9 mouse cellular contexts compared by ENCODE assay signal in genomic region chr2:52211358-52211899, GRCm38 (mm10).
DNase-seq lines count a peak whose midpoint lies in the region; ATAC-seq and TF ChIP-seq lines count a peak whose summit lies in the region.
"Had no signal": no experiment of that assay in that cellular context is flagged by ENCODE, and none has a peak within 500 bp of the region (broad histone marks: within the 10 kb centered on the region; RNA-seq: fewer than 3 reads in every experiment).

No protein-coding gene starts in this region.

- no peak for TF ChIP-seq POLR2A in lung, adult 2 months (IDR thresholded peaks at IDR 0.05; ENCODE audit: borderline replicate concordance, extremely low read depth, low read depth, low read length)
- no peak for TF ChIP-seq POLR2A in thymus, adult 2 months (IDR thresholded peaks at IDR 0.05; ENCODE audit: control insufficient read depth, extremely low read depth, insufficient read depth, low read length, poor library complexity)

- 42% methylated on average over 5 of the region's 5 CpGs for WGBS in heart, embryonic 11.5 days (ENCODE audit: insufficient replicate concordance)
- WGBS in lung, embryonic 14.5 days = 35% methylated on average over 5 of the region's 5 CpGs
- WGBS in lung, adult 2 months = 33% methylated on average over 5 of the region's 5 CpGs
- 88% methylated on average over 5 of the region's 5 CpGs for WGBS in thymus, adult 2 months

- no peak overlapping the region for H3K27ac ChIP-seq in heart, embryonic 11.5 days (ENCODE audit: low read depth, low read length)
- H3K27ac ChIP-seq in lung, embryonic 14.5 days (ENCODE audit: low read depth) = no peak overlapping the region
- no peak overlapping the region for H3K27ac ChIP-seq in thymus, adult 2 months (ENCODE audit: control insufficient read depth, insufficient read depth, low read length)
- H3K27ac ChIP-seq: heart, embryonic 13.5 days had no signal

- no peak overlapping the region for H3K4me3 ChIP-seq in heart, embryonic 11.5 days (ENCODE audit: low read depth, low read length)
- H3K4me3 ChIP-seq in lung, embryonic 14.5 days (ENCODE audit: low read depth, low read length) = no peak overlapping the region
- H3K4me3 ChIP-seq in lung, adult 2 months (replicated peaks; ENCODE audit: extremely low read depth, low read depth, low read length) = no peak overlapping the region
- H3K4me3 ChIP-seq in thymus, adult 2 months (ENCODE audit: control insufficient read depth, insufficient read depth, low read length) = no peak overlapping the region
- H3K4me3 ChIP-seq: heart, embryonic 13.5 days had no signal

- TF ChIP-seq CTCF in lung, embryonic 14.5 days (IDR thresholded peaks at IDR 0.05; ENCODE audit: low read depth) = no peak
- TF ChIP-seq CTCF in lung, adult 2 months (IDR thresholded peaks at IDR 0.05; ENCODE audit: insufficient read depth, low read length) = no peak
- TF ChIP-seq CTCF in thymus, adult 2 months (IDR thresholded peaks at IDR 0.05; ENCODE audit: borderline replicate concordance, control insufficient read depth, extremely low read depth, insufficient read depth, low read length, poor library complexity) = no peak

- peak; percentile 76 for DNase-seq in heart, adult 11 months
- DNase-seq in lung, embryonic 14.5 days = peak; percentile 79
- DNase-seq in lung, adult 2 months = no peak
- peak; percentile 88 to 90 for DNase-seq in cerebellum, postnatal 10 days
- DNase-seq in lung, postnatal 10 days = peak; percentile 39
- no peak for DNase-seq in thymus, adult 2 months
- no peak for DNase-seq in spleen, postnatal 4 days (ENCODE audit: low spot score in 2 of 2)

- H3K4me1 ChIP-seq in heart, embryonic 11.5 days (ENCODE audit: control insufficient read depth, insufficient read depth, low read length) = no peaks in the 10 kb centered on the region
- no peaks in the 10 kb centered on the region for H3K4me1 ChIP-seq in lung, embryonic 14.5 days (ENCODE audit: insufficient read depth)
- H3K4me1 ChIP-seq in lung, adult 2 months (ENCODE audit: control insufficient read depth, insufficient read depth, low read length) = no peaks in the 10 kb centered on the region
- no peaks in the 10 kb centered on the region for H3K4me1 ChIP-seq in thymus, adult 2 months (replicated peaks; ENCODE audit: control insufficient read depth, insufficient read depth, low read length)

- H3K9me3 ChIP-seq in heart, embryonic 11.5 days (replicated peaks; ENCODE audit: control insufficient read depth, low read length) = no peaks in the 10 kb centered on the region
- H3K9me3 ChIP-seq in lung, embryonic 14.5 days (ENCODE audit: low read depth, low read length) = no peaks in the 10 kb centered on the region
- H3K9me3 ChIP-seq: heart, embryonic 13.5 days had no signal

- no peak overlapping the region for H3K9ac ChIP-seq in heart, embryonic 11.5 days (ENCODE audit: low read depth, low read length)
- H3K9ac ChIP-seq in lung, embryonic 14.5 days = no peak overlapping the region
- H3K9ac ChIP-seq: heart, embryonic 13.5 days had no signal

- H3K27me3 ChIP-seq in heart, embryonic 11.5 days (ENCODE audit: control insufficient read depth, insufficient read depth, low read length) = no peaks in the 10 kb centered on the region
- H3K27me3 ChIP-seq in lung, embryonic 14.5 days (ENCODE audit: insufficient read depth, low read length) = no peaks in the 10 kb centered on the region
- no peaks in the 10 kb centered on the region for H3K27me3 ChIP-seq in thymus, adult 2 months (ENCODE audit: control insufficient read depth, insufficient read depth, low read length)
- H3K27me3 ChIP-seq: heart, embryonic 13.5 days had no signal

- H3K36me3 ChIP-seq in heart, embryonic 11.5 days (ENCODE audit: control insufficient read depth, insufficient read depth, low read length) = no peaks in the 10 kb centered on the region
- no peaks in the 10 kb centered on the region for H3K36me3 ChIP-seq in lung, embryonic 14.5 days (ENCODE audit: insufficient read depth)
- no peaks in the 10 kb centered on the region for H3K36me3 ChIP-seq in thymus, adult 2 months (ENCODE audit: control insufficient read depth, insufficient read depth, low read length)
- H3K36me3 ChIP-seq: heart, embryonic 13.5 days had no signal

- no peak overlapping the region for H3K4me2 ChIP-seq in heart, embryonic 11.5 days
- no peak overlapping the region for H3K4me2 ChIP-seq in lung, embryonic 14.5 days
- H3K4me2 ChIP-seq: heart, embryonic 13.5 days had no signal

- ATAC-seq in heart, embryonic 11.5 days (replicated peaks; ENCODE audit: insufficient number of reproducible peaks, low FRiP score, low TSS enrichment) = no peak
- peak; percentile 87 for ATAC-seq in lung, embryonic 14.5 days (ENCODE audit: insufficient read depth)

Comparison
In these comparisons a context has a peak if more than half of its experiments do, and no peak if none do; other contexts are left out.
1. DNase-seq: peak in heart, adult 11 months (single experiment), lung, embryonic 14.5 days (single experiment), cerebellum, postnatal 10 days (2 of 2) and lung, postnatal 10 days (single experiment); none in lung, adult 2 months (single experiment), thymus, adult 2 months (single experiment) and spleen, postnatal 4 days (0 of 2).